1 mouse cellular context compared by ENCODE assay signal in the genomic region with DNA sequence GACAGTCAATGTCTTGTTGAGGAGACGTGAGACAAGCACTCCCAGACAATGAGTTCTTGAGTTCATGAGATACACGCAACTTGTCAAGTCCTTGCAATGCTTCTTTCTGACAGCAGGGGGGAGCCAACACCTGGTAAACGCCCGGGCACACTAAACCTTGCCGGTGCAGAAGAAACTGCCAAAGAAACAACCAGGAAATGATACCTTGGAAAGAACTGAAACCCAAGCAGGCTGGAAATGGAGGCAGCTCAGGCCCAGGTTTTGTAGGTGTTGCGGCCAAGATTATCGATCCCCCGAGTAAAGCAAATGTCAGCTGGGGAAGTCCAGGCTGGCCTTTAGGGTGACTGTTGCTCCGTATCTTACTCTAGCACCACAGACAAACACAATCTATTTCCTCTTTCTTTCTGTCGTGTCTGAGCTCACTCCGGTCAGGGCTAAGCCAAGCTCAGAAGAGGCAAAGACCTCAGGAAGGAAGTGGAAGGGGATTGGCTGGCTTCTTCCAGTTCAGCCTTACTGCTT.
TF ChIP-seq lines count a peak whose summit lies in the region.

No protein-coding gene starts in this region.

TF ChIP-seq in CH12.LX, 34 proteins besides CTCF, POLR2A, EP300 and RAD21 (continued from another document):
- TF ChIP-seq SMC3 (IDR thresholded peaks at IDR 0.05; ENCODE audit: low read depth, low read length) (peak; percentile 96), BHLHE40 (IDR thresholded peaks at IDR 0.05; ENCODE audit: low read depth, low read length) (peak; percentile 32; the same call in 1 of the 2 replicates), MAZ (IDR thresholded peaks at IDR 0.05; ENCODE audit: low read depth, low read length) (no peak), NELFE (IDR thresholded peaks at IDR 0.05; ENCODE audit: low read depth, low read length) (peak; percentile 15), TBP (conservative IDR thresholded peaks at IDR 0.05; ENCODE audit: low read depth, low read length) (0 out of 2 replicates have a peak, but pooled peaks have one; percentile 43), HCFC1 (IDR thresholded peaks at IDR 0.05; ENCODE audit: low read depth, low read length) (no peak; the same call in 1 of the 2 replicates), KAT2A (IDR thresholded peaks at IDR 0.05; ENCODE audit: insufficient replicate concordance, low read length) (no peak), USF2 (conservative IDR thresholded peaks at IDR 0.05; ENCODE audit: low read depth, low read length) (no peak), ELF1 (IDR thresholded peaks at IDR 0.05; ENCODE audit: low read depth, low read length) (peak; percentile 74), ZMIZ1 (IDR thresholded peaks at IDR 0.05; ENCODE audit: low read depth, low read length) (0 out of 2 replicates have a peak, but pooled peaks have one; percentile 32), USF1 (IDR thresholded peaks at IDR 0.05; ENCODE audit: low read depth, low read length) (no peak), MAX (IDR thresholded peaks at IDR 0.05; ENCODE audit: low read length) (0 out of 2 replicates have a peak, but pooled peaks have one; percentile 40), NRF1 (IDR thresholded peaks at IDR 0.05; ENCODE audit: low read depth, low read length) (no peak), ETS1 (conservative IDR thresholded peaks at IDR 0.05; ENCODE audit: low read depth, low read length) (peak; percentile 50; the same call in 1 of the 2 replicates)
TF ChIP-seq in CH12.LX: peak in this region for 13.
